Mouse (Mus musculus) left cerebral cortex, postnatal 4 days (tissue): ENCODE measurements around the gene Moap1. TPM values are rescaled to one million over a fixed set of nuclear protein-coding genes. Genes with fewer than 3 reads are reported as not detected.

Experiments
- DNase-seq: peaks from one replicate; pipeline ENCODE4 v3.0.0-alpha.2; 2022
- intact Hi-C: fragments of 180-260 bp; cut with DNase I; formaldehyde crosslinking; loops from one replicate; pipeline ENCODE4 v1.15.1; 2025
- total RNA-seq, 2 experiments: library from RNA; stranded (reverse); gene quantifications; 2 replicates each; pipeline ENCODE4 v1.2.3; 2021

Gene Moap1
- total RNA-seq, 2 experiments from 2014 or later: 28.3 to 30.3 TPM

DNA sequence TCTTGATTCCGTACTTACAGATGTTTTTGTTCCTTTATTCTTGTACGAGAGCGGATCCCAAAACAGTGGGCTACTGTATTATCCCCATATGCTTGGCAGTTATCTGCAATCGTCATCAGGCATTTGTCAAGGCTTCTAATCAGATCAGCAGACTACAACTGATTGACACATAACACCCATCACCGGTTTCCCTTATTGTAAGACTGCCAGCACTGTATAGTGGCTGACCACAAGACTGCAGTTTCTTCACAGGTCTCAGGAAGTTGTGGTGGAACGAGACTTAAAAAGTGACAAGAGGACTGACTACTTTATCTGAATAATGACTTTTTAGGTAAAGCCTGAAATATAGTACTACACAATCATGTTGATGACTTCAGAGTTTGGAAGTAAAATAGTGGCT lies 1.4 kb upstream of the Moap1 start:
- intact Hi-C loops: no loop called here

DNA sequence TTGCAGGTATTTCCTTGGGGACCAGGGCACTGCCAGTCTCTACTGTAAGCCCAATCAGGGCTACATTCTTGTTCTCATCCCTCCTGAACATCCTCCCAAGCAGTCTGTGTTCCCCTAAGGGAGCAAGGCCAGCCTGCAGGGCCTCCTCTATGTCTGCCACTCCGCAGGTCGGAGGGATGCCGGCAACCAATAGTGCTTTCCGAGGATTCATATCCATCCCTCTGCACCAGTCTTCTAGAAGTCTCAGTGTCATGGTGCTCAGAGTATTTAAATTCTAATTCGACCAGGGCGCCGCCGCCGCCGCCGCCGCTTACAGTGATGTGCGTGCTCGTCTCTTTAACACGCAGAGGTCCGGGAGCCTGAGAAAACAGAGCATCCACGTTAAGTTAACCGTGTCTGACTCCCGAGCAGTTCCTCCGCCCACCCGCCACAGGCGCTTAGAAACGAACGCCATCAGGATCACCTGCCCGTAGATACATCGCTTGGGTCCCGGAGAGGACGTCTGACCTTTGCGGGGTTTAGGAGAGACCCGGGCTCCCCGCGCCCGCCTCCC lies 349 bp downstream of the Moap1 start:
- intact Hi-C loops: no loop called here
- no peak for DNase-seq

More for the DNA sequence above, 1.4 kb upstream of the Moap1 start:
- DNase-seq: no peak

DNA sequence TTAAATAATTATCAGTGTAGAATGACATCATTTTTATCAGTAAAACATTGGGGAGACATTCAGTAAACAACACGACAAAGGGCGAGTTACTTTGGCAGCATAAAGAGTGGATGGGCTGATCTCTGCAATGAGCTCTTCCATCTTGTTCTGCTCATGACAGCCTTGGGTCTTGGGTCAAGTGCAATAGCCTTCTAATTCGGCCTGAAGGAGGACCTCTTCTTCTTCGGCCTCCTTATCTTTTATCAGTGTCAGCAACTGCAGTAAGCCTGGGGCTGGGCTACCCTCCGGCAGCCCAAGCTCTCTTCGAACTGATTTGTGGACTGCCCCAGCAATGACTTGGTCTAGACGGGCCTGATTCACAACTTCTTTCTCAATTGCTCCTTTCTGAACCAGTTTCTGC lies 1.4 kb downstream of the Moap1 start:
- no peak for DNase-seq
- intact Hi-C loops: no loop called here

DNA sequence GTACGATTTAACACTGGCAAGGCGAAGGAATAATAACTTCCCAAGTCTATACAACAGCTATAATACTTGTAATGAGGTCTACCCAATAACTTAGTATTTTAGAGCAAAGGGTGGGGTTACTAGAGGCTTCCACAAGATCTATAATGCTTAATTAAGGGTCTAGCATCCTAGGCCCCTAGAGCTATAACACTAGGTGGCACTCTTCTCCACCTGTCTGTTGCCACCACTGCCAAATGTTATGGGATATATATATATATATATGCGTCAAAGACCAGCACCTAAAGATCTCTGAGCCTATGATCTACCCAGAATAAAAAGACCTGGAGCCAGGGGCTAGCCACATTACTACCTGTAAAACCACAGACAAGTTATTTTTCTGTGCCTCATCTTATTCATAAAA lies 3.2 kb downstream of the Moap1 start:
- intact Hi-C loops: no loop called here
- no peak for DNase-seq

DNA sequence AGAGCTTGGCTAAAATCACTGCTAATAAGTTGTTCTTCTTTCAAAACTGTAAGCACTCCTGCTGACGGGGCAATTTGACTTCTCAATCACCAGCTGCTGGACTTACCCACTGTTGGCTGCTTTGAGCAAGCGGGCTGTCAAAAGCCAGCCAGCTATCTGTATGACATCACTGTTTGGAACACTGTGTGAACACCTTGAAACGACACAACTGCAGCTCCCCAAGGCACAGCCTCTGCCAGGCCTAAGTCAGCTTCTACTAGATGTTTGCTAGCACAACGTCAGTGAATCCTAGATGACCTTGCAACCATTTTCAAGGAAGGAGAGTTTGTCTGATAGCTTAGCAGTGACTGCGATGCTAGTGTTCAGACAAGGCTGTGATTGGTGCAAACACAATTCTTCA lies 4.4 kb downstream of the Moap1 start:
- DNase-seq: no peak

DNA sequence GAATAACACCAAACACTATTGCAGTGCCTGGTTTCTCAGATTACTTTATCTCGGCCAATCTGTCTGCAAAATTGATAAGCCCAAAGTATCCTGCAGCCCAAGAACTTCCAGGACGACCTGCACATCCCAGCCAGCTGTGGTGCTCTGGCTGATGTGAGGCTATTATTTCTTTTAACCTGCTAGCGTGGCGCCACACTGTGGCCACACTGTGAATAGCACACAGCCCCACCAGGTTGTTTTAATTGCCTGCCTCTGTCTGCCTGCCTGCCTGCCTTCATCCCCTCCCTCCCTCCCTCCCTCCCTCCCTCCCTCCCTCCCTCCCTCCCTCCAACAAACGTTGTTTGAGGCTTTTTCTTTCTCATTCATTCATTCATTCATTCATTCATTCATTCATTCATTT lies 10.1 kb downstream of the Moap1 start:
- intact Hi-C loops: no loop called here
- peak; percentile 40 for DNase-seq

More for the DNA sequence above, 4.4 kb downstream of the Moap1 start:
- intact Hi-C loops: no loop called here

DNA sequence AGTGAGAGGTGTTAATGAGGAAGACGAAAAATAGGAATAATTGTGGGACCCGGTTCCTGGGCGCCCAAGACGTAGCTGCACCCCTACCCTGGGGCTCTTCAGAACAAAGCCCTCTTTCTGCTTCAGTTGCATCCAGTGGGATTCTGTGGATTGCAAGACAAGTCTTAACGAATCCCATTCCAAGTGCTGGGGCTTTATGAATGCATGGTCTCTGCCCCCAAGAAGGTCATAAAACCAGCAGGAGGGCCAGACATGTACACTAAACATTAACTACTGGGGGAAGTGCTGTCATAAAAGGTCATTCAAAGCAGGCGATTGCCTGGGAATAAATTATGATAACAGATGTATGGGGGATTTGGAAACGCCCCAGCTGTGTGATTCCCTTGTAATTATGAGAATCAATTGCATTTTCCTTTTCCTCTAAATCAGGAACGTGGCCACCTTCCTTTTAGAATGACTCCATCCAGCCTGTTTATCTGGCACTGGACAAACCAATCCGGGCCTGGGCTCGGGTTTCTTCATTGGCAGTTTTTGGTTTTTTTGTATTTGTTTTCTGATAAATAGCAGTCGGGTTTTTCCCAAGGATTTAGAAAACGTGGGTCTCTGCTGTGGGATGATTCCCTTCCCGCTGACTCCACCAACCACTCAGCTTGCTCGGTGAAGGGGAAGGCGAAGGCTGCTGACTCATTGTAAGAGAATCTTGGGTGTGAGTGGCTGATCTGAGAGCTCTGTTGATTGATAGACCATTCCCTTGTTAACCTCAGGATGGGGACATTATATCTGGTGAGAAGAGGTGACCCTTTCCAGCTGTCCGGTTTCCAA lies 12.5 kb downstream of the Moap1 start:
- intact Hi-C loops: no loop called here
- DNase-seq: no peak

- peak; percentile 90 for DNase-seq
- intact Hi-C loops: no loop called here
Measured at GRCm38 (mm10) chr12:102729855-102730797, 13.3 kb downstream of the Moap1 start.

GRCm38 (mm10) chr12:102725761-102726175 lies 17.7 kb downstream of the Moap1 start:
- DNase-seq: no peak
- intact Hi-C loops: no loop called here

- intact Hi-C loops: no loop called here
- DNase-seq: no peak
Measured at GRCm38 (mm10) chr12:102725146-102725545, 18.3 kb downstream of the Moap1 start.

GRCm38 (mm10) chr12:102723861-102724260 lies 19.6 kb downstream of the Moap1 start:
- no peak for DNase-seq
- intact Hi-C loops: no loop called here

GRCm38 (mm10) chr12:102722966-102723365 lies 20.5 kb downstream of the Moap1 start:
- no peak for DNase-seq
- intact Hi-C loops: no loop called here

- intact Hi-C loops: no loop called here
- no peak for DNase-seq
Measured at GRCm38 (mm10) chr12:102722451-102722850, 21.0 kb downstream of the Moap1 start.

DNA sequence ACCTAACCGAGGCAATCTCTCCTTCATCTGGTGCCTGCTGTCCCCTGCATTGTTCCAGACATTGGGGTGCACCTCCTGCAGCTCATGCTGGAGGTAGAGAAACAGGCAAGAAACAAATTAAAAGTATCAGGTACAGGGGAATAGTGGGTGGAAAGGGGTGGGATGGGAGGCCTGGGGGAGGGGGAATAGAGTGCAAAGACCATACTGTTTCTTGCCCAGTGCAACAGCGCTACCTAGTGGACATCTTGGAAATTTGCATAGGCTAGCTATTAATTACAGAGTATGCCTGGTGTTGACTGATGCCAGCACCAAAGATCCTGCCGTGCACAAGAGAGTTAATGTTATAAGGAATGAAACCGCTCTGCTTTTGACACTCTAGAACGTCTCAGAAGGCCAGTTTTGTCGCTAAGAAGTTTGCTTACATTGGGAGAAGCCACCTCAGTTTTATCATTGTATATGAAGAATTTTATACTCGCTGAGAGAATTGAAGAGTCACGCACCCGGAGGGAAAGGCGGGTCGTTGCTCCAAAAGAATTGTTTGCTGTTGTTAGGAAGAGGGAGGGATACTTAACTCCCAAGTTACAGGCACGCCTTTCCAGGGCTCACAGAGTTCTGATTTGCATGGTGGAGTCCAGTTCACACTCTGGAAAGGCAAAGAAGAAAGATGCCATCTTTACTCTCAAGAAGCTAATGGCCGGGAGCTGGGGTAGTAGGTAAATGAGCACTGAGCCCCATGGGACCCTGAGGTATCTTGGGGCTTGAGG lies 23.7 kb downstream of the Moap1 start:
- intact Hi-C loops: loop anchor here (10.0 kb wide), 1 partner anchor 225 kb away; no protein-coding TSS in a partner anchor
- peak; percentile 66 for DNase-seq

GRCm38 (mm10) chr12:102714654-102715395 lies 28.6 kb downstream of the Moap1 start:
- no peak for DNase-seq
- intact Hi-C loops: loop anchor here (10.0 kb wide), 1 partner anchor 220 kb away; no protein-coding TSS in a partner anchor

- intact Hi-C loops: loop anchor here (10.0 kb wide), 1 partner anchor 219 kb away; no protein-coding TSS in a partner anchor
- no peak for DNase-seq
Measured at GRCm38 (mm10) chr12:102714116-102714515, 29.3 kb downstream of the Moap1 start.

- no peak for DNase-seq
- intact Hi-C loops: loop anchor here (10.0 kb wide), 1 partner anchor 219 kb away; no protein-coding TSS in a partner anchor
Measured at GRCm38 (mm10) chr12:102713153-102713865, 30.2 kb downstream of the Moap1 start.

DNA sequence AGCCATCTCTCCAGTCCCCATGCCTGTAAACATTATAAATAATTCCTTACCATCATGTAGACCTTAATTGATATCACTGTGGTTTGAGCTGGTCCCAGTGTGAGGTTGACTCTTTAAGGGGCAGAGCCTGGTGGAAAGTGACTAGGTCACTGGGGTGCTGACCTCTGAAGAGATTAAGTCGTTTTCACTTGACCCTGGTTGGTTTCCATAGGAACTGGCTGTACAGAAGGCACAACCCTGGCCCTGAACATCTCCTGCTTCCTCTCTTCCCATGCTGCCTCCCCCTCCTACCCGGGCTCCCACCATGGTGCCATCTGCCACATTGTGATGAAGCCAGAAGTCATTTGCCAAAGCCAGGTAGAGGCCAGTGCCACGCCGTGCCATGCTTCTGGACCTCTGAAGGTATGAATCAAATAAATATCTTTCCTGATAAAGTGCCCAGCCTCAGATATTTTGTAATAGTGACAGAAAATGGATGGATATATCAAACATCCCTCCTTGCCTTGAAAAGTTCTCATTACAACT lies 32.5 kb downstream of the Moap1 start:
- no peak for DNase-seq
- intact Hi-C loops: loop anchor here (10.0 kb wide), 1 partner anchor 216 kb away; no protein-coding TSS in a partner anchor
